Mouse (Mus musculus) subcutaneous adipose tissue, adult 2 months (tissue): ENCODE results near the gene 4930444G20Rik. TPM values are rescaled to one million over a fixed set of nuclear protein-coding genes. Genes with fewer than 3 reads are reported as not detected.

Experiments
- polyA plus RNA-seq: library from polyadenylated mRNA; depleted of rRNA; stranded (reverse); fragments of >200 nt; gene quantifications from 2 replicates; pipeline ENCODE4 v1.2.3, GENCODE M21; 2012; ENCODE audit warnings: low replicate concordance; rRNA removed

Gene 4930444G20Rik
- not detected in 2 replicates for polyA plus RNA-seq

GRCm38 (mm10) chr10:22067979-22068378 is at the start of gene 4930444G20Rik:
4930444G20Rik (minus strand) TSS chr10:22068079.

Other genes with a start within 250 kb of the 4930444G20Rik start
- 28.8 and 34.2 TPM in 2 replicates for gene Sgk1, start 185.9 kb downstream of the 4930444G20Rik start, polyA plus RNA-seq
- 2.2 and 2.5 TPM in 2 replicates for gene E030030I06Rik, start 81.2 kb upstream of the 4930444G20Rik start, polyA plus RNA-seq
- gene Raet1e, start 90.5 kb upstream of the 4930444G20Rik start, polyA plus RNA-seq, result 0.26 and 1.3 TPM in 2 replicates
- not detected in 2 replicates for gene H60b, start 90.5 kb upstream of the 4930444G20Rik start, polyA plus RNA-seq